Mouse (Mus musculus): ENCODE data around the gene Ryr1. TPM values are rescaled to one million over a fixed set of nuclear protein-coding genes. Genes with fewer than 3 reads are reported as not detected.
"Not testable (repeated sequence)": the region's sequence is repeated elsewhere in the genome, so short reads cannot be mapped to it uniquely, and the experiment has no call there.

Gene Ryr1
- polyA plus RNA-seq, 1 experiment from 2014 or later = 5.2 TPM

GRCm38 (mm10) chr7:28969672-28970394, 155.1 kb downstream of the Ryr1 start:
- Histone ChIP-seq H3K9me3 (replicated peaks) (no peaks in the 10 kb centered on the region), H3K36me3 (peaks cover 41% of the 10 kb centered on the region), H3K4me1 (no peaks in the 10 kb centered on the region), H3K27me3 (no peaks in the 10 kb centered on the region), H3K4me3 (no peak overlapping the region), H3K4me2 (replicated peaks) (no peak overlapping the region), H3K27ac (no peak overlapping the region), H3K9ac (no peak overlapping the region)
- no peak for ATAC-seq (ENCODE audit: low FRiP score)
- WGBS = 74% methylated on average over 12 of the region's 12 CpGs

- Histone ChIP-seq H3K27ac (no peak overlapping the region), H3K27me3 (no peaks in the 10 kb centered on the region), H3K9me3 (replicated peaks) (no peaks in the 10 kb centered on the region), H3K9ac (no peak overlapping the region), H3K4me1 (no peaks in the 10 kb centered on the region), H3K4me3 (no peak overlapping the region), H3K36me3 (peaks cover 36% of the 10 kb centered on the region), H3K4me2 (replicated peaks) (no peak overlapping the region)
- 84% methylated on average over 1 of the region's 1 CpGs for WGBS
- ATAC-seq (ENCODE audit: low FRiP score) = no peak
These were observed 155.7 kb downstream of the Ryr1 start for GRCm38 (mm10) chr7:28969271-28969670.

GRCm38 (mm10) chr7:28968120-28968519, 156.9 kb downstream of the Ryr1 start:
- ATAC-seq (ENCODE audit: low FRiP score) = not testable (repeated sequence)

GRCm38 (mm10) chr7:28966751-28967505, 158.1 kb downstream of the Ryr1 start:
- no peaks in the 10 kb centered on the region for H3K9me3 ChIP-seq (replicated peaks)
- ATAC-seq (ENCODE audit: low FRiP score) = no peak
- H3K4me2 ChIP-seq (replicated peaks) = no peak overlapping the region
- no peak overlapping the region for H3K4me3 ChIP-seq
- H3K9ac ChIP-seq = no peak overlapping the region
- H3K36me3 ChIP-seq = peaks cover 16% of the 10 kb centered on the region
- WGBS = 61% methylated on average over 4 of the region's 4 CpGs
- H3K27me3 ChIP-seq = no peaks in the 10 kb centered on the region
- H3K4me1 ChIP-seq = 0 out of 2 replicates have a peak, but pooled peaks cover 3% of the 10 kb centered on the region
- no peak overlapping the region for H3K27ac ChIP-seq

More at GRCm38 (mm10) chr7:28968120-28968519, 156.9 kb downstream of the Ryr1 start:
- H3K4me3 ChIP-seq; H3K4me1 ChIP-seq; H3K4me2 ChIP-seq (replicated peaks); H3K9me3 ChIP-seq (replicated peaks); H3K27ac ChIP-seq; H3K27me3 ChIP-seq; H3K9ac ChIP-seq: not testable (repeated sequence)
- 98% methylated on average over 8 of the region's 8 CpGs for WGBS
- H3K36me3 ChIP-seq = peaks cover 24% of the 10 kb centered on the region

GRCm38 (mm10) chr7:28966181-28966580, 158.8 kb downstream of the Ryr1 start:
- ATAC-seq (ENCODE audit: low FRiP score) = no peak
- WGBS = 90% methylated on average over 4 of the region's 5 CpGs
- no peak overlapping the region for H3K9ac ChIP-seq

GRCm38 (mm10) chr7:28965346-28965840, 159.6 kb downstream of the Ryr1 start:
- no peak for ATAC-seq (ENCODE audit: low FRiP score)
- Histone ChIP-seq H3K27me3 (no peaks in the 10 kb centered on the region), H3K27ac (no peak overlapping the region), H3K4me1 (peaks cover 14% of the 10 kb centered on the region), H3K4me3 (no peak overlapping the region), H3K9me3 (replicated peaks) (no peaks in the 10 kb centered on the region), H3K36me3 (peaks cover under 1% of the 10 kb centered on the region; the same call in 1 of the 2 replicates), H3K9ac (no peak overlapping the region), H3K4me2 (replicated peaks) (no peak overlapping the region)
- WGBS = 87% methylated on average over 5 of the region's 5 CpGs

More at GRCm38 (mm10) chr7:28966181-28966580, 158.8 kb downstream of the Ryr1 start:
- peaks cover 8% of the 10 kb centered on the region for H3K36me3 ChIP-seq
- no peaks in the 10 kb centered on the region for H3K27me3 ChIP-seq
- no peaks in the 10 kb centered on the region for H3K9me3 ChIP-seq (replicated peaks)
- no peak overlapping the region for H3K27ac ChIP-seq
- no peak overlapping the region for H3K4me2 ChIP-seq (replicated peaks)
- H3K4me3 ChIP-seq = no peak overlapping the region
- peaks cover 6% of the 10 kb centered on the region for H3K4me1 ChIP-seq

GRCm38 (mm10) chr7:28963399-28963923, 161.5 kb downstream of the Ryr1 start:
- 76% methylated on average over 3 of the region's 3 CpGs for WGBS
- H3K27ac ChIP-seq = no peak overlapping the region
- peaks cover 33% of the 10 kb centered on the region for H3K4me1 ChIP-seq
- H3K36me3 ChIP-seq = no peaks in the 10 kb centered on the region
- H3K9ac ChIP-seq = no peak overlapping the region
- ATAC-seq (ENCODE audit: low FRiP score) = no peak
- no peak overlapping the region for H3K4me2 ChIP-seq (replicated peaks)
- no peaks in the 10 kb centered on the region for H3K27me3 ChIP-seq
- no peaks in the 10 kb centered on the region for H3K9me3 ChIP-seq (replicated peaks)
- no peak overlapping the region for H3K4me3 ChIP-seq

GRCm38 (mm10) chr7:28961927-28962670, 162.9 kb downstream of the Ryr1 start, which contains the start of gene Actn4:
Gene Actn4 (minus strand): TSS chr7:28962340.
- peak within 1 kb of the TSS; percentile 98 for H3K9ac ChIP-seq
- no peaks in the 10 kb centered on the region for H3K9me3 ChIP-seq (replicated peaks)
- ATAC-seq (ENCODE audit: low FRiP score) = peak; percentile 92
- H3K4me3 ChIP-seq = peak within 1 kb of the TSS; percentile 96
- peak within 1 kb of the TSS; percentile 88 for H3K27ac ChIP-seq
- H3K4me2 ChIP-seq (replicated peaks) = peak within 1 kb of the TSS; percentile 89
- WGBS = under 1% methylated on average over 75 of the region's 76 CpGs
- H3K36me3 ChIP-seq = no peaks in the 10 kb centered on the region
- H3K27me3 ChIP-seq = no peaks in the 10 kb centered on the region
- peaks cover 42% of the 10 kb centered on the region for H3K4me1 ChIP-seq

GRCm38 (mm10) chr7:28961584-28961926, 163.4 kb downstream of the Ryr1 start:
- under 1% methylated on average over 7 of the region's 7 CpGs for WGBS
- ATAC-seq (ENCODE audit: low FRiP score) = no peak
- Histone ChIP-seq H3K27me3 (no peaks in the 10 kb centered on the region), H3K36me3 (no peaks in the 10 kb centered on the region), H3K9ac (peak overlapping the region; percentile 98), H3K4me2 (replicated peaks) (peak overlapping the region; percentile 89), H3K27ac (peak overlapping the region; percentile 88), H3K4me1 (peaks cover 42% of the 10 kb centered on the region), H3K9me3 (replicated peaks) (no peaks in the 10 kb centered on the region), H3K4me3 (peak overlapping the region; percentile 96)

- 28% methylated on average over 9 of the region's 9 CpGs for WGBS
- H3K9ac ChIP-seq = peak overlapping the region; percentile 98
- H3K4me3 ChIP-seq = peak overlapping the region; percentile 96
- no peaks in the 10 kb centered on the region for H3K9me3 ChIP-seq (replicated peaks)
- H3K4me2 ChIP-seq (replicated peaks) = peak overlapping the region; percentile 89
- ATAC-seq (ENCODE audit: low FRiP score) = no peak
- peaks cover 45% of the 10 kb centered on the region for H3K4me1 ChIP-seq
- no peaks in the 10 kb centered on the region for H3K36me3 ChIP-seq
- H3K27me3 ChIP-seq = no peaks in the 10 kb centered on the region
- H3K27ac ChIP-seq = no peak overlapping the region
These were observed 164.5 kb downstream of the Ryr1 start for GRCm38 (mm10) chr7:28960354-28961046.

GRCm38 (mm10) chr7:28959505-28960045, 165.4 kb downstream of the Ryr1 start:
- H3K27ac ChIP-seq = no peak overlapping the region
- peaks cover 51% of the 10 kb centered on the region for H3K4me1 ChIP-seq
- H3K9me3 ChIP-seq (replicated peaks) = no peaks in the 10 kb centered on the region
- peak overlapping the region; percentile 96 for H3K4me3 ChIP-seq
- ATAC-seq (ENCODE audit: low FRiP score) = no peak
- H3K36me3 ChIP-seq = no peaks in the 10 kb centered on the region
- WGBS = 47% methylated on average over 6 of the region's 6 CpGs
- peak overlapping the region; percentile 98 for H3K9ac ChIP-seq
- no peaks in the 10 kb centered on the region for H3K27me3 ChIP-seq
- H3K4me2 ChIP-seq (replicated peaks) = peak overlapping the region; percentile 89
